Mouse (Mus musculus): ENCODE measurements around the gene F11r.

Gene F11r

DNA sequence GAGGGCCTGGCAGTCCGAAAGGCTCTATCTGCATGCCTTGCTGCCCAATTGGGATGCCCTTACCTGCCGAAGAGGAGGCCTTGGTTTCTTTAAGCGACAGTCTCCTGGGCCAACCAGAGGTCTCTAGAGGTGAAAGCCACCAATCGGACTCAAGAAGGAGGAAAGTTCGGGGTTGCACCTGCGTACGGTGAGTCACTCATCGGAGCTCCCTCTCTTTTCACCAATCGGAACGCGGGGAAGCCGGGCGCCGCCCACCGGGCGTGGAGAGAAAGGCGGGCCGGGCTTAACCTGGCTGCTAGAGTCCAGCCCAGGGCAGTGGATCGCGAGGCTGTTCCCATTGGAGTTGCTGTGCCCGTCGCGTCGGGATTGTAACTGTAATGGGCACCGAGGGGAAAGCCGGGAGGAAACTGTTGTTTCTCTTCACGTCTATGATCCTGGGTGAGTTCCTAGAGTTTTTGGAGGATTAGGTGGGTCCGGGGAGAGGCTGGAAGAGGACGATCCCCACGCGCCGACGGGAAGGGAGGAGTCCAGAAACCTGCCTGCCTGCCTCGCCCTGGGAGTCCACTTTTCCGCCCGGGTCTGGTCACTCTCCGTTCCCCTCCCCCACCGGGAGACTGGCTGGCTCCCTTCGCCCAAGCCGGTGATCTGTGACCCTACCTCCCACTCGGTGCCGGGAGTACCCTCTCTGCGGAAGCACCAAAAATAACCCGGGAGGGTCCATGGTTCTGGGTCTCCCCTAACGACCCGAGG lies at the start of gene F11r:
Gene F11r (plus strand): TSS at position 272 of the 750 bp plus-strand sequence.
- DNase-seq, result peak; percentile 82

DNA sequence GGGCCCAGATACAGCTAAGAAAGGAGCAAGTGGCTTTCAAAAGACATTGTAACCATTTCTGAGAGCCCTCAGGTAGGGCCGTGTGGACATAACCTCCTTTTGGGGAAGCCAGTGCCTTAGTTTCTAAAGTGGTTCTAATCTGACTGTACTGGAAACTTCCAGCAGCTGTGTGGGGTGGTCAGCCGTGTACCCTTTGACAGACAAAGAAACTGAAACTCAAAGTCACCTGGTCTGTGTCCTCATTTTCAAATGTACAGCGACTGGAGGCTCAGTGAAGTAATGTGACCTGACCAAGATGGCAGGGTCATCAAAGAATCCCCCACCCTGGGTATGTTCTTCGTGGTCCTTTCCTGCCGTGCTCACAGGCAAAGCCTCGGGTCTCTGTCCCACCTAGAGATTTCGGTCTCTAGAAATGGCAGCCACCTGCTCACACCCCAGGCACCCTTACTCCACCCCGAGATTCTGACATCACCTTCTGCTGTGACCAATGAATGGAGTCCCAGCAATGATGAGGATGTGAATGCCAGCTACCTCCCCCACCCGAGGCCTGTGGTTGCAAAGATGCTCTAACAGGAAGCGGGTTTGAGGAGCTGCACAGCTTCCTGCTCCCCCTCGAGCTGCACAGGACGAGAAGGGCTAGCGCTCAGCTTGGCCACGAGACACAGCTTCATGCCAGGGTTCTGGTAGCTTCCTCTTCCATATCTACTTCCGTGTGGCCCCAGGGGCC lies 48.8 kb upstream of the F11r start, which contains the start of gene Arhgap30:
Gene Arhgap30 (plus strand): TSS at position 579 of the 727 bp plus-strand sequence.
- DNase-seq, result peak; percentile 64

DNA sequence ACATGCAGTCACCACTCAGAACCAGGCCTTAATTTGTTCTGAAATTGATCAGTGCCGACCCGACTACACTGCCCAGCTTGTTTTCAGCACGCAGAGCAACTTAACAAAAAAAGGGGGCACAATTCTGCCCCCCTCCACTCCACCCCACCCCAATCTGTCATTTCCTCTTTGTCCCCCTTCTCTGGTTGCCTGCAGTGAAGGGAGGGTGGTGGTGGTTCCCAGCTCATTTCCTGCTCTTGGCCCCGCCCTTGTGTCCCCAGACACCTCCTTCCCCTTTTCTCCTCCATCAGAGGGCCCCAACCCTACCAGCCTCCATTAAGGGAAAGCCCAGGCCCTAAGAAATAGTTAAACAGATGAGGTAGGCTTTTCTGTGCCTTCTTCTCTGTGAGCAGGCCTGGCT lies 47.2 kb upstream of the F11r start:
- DNase-seq, result peak; percentile 49

DNA sequence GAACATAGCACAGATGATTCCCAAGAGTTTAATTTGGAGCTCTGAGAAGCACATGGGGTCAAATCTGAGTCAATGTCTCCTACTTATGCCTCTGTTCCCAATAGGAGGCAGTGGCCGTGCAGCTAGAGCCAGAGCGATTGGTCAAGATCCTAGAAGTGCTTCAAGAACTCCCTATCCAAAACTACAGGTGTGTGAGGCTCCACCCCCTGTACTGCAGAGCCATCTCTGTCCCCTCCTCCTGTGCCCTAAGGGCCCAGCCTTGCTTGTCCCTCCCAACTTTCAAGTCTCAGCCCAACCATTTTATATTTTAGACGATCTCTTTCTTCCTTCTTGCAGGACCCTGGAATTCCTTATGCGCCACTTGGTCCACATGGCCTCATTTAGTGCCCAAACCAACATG lies 35.5 kb upstream of the F11r start:
- no peak for DNase-seq

DNA sequence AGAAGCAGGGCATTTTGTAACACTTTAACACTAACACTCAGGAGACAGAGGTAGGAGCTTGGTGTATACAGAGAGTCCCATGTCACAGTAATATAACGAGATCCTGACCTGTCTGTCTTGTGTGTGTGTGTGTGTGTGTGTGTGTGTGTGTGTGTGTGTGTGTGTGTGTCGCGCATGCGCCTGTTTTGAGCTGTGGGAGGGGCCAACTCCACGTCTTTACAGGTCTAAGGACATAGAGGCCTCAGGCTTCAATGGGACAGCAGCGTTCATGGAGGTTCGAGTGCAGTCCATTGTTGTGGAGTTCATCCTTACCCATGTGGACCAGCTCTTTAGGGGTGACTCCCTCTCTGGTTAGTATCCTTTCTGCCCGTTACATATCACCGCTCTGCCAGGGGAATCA lies 34.3 kb upstream of the F11r start:
- DNase-seq, result no peak

DNA sequence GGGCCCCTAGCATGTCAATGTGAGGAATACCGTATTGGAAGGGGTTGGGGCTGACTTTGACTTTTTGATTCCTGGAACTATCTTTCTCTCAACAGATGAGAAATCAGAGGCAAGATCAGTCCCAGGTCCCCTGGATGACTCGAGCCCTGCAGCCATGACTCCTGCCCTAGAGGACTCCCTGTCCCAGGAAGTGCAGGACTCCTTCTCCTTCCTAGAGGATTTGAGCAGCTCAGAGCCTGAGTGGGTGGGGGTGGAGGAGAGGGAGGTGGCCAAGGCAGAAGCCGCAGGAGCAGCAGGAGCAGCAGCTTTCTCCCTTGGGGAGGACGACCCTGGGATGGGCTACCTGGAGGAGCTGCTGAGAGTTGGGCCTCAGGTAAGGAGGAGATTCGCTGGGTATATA lies 30.1 kb upstream of the F11r start:
- no peak for DNase-seq

DNA sequence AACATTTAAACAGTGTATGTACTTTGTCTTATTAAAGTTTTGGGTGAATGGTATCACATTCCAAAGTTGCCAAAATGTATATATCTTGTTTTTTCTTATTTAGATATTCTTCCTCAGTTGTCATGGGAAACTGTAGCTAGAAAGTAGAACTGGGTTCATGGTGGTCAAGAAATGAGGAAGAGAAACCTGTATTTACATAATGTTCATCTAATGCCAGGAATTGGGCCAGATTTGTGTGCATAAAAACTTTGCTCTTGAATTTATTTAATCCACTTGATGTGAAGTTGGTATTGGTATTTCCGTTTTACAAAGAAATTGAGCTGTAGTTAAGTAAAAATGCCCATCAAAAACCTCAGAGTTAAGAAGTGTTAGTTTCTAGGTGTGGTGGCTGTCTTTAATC lies 27.1 kb upstream of the F11r start:
- no peak for DNase-seq

DNA sequence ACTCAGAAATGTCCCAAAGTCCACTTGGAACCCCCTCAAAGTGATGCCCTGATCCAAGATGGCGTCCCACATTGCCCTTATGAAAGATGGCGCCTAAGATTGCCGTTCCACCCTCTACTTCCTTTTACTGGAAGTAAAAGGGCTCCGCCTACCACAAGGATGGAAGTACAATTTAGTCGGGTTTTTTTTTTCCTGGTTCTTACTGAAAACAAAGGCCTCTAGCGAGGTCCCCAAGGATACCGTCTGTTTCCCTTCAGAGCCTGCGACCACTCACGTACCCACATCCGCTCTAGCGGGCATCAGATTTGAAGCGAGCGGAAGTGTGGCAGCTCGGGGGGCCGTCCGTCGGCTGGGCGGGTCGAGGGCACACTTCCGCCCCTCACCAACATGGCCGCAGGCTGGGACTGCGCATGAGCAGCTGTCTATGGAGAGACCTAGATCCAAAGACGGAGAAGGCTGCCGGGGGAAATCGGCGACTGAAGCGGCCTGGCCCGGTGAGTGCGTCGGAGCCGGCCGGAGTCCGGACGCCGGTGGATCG lies 26.3 kb upstream of the F11r start, which contains the start of gene Usf1:
Gene Usf1 (plus strand): TSS at position 367 of the 538 bp plus-strand sequence.
- DNase-seq, result peak; percentile 93

DNA sequence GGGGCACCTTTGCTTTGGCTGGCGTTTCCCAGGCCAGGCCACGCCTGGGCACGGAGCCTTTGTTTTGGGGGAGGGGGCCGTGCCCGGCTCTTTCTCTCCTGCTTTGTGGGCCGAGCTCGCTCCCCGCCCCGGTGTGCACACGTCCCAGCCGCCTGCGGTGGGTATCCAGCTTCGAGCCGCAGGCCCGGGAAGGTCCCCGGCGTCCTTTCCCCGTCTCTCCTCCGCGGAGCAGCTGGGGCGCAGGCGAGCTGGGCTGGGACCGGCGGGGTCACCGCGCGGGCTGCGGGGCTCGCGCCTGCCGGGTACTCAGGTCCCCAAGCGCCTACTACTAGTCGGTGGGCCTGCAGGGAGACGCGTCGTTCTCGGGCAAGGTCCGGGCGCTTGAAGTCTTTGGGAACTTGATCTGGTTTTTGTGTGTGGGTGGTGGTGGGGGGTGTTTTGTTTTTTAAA lies 25.8 kb upstream of the F11r start:
- DNase-seq, result no peak

DNA sequence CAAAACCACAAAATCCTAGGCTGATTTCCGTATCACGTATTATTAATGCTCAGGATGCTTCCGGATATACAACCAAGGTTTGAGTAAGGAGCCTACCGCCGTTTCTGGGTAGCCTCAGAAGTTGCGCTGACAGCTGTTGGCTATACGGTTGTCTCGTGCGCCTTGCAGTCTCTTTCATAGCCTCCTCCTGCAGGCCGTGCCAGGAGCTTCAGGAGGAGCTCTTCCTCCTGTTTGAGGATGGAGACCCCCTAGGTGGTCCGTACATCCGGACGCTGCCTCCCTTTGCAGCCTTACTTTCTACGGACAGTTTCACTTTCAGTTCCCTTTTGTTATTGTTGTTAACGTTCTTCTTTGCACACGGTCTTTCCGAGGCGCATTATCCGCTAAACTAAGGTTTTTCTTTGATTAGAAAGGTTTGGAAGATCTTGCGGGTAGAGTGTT lies 25.3 kb upstream of the F11r start:
- DNase-seq, result peak; percentile 38

DNA sequence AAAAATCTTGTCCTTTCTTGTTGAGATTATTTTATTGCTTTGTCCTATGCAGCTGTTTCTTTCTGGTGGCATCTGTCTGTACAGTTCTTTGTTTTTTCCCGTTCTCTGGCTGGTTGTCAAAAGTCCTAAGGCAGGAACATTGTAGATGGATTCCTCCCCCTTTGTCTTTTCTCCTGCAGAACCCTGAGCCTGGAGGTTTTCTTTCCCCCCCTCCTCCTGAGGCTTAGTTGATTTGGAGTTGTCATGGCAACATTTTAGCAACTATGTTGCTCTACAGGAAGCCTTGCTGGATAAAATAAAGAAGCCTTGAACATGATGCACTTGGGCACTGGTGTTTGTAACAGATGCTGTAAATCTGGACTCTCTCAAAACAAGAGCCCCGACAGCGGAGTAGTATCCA lies 24.9 kb upstream of the F11r start:
- DNase-seq, result no peak

DNA sequence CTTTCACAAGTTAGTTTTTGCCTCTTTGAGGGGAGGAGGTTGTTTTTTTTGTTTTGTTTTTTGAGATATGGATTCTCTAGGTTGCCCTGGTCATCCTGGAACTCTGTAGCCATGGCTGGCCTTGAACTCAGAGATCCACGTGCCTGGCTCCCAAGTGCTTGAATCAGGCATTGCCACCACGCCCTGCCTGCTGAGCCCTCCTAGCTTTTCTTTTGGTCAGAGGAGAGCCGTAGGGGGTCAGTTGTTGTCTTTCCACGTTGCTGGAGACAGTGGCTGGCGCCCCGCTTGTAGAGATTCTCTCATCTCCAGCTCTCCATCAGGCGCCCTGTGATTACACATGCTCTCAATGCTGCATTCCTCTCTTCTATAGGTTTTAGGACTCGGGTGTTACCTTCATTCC lies 23.7 kb upstream of the F11r start:
- no peak for DNase-seq

DNA sequence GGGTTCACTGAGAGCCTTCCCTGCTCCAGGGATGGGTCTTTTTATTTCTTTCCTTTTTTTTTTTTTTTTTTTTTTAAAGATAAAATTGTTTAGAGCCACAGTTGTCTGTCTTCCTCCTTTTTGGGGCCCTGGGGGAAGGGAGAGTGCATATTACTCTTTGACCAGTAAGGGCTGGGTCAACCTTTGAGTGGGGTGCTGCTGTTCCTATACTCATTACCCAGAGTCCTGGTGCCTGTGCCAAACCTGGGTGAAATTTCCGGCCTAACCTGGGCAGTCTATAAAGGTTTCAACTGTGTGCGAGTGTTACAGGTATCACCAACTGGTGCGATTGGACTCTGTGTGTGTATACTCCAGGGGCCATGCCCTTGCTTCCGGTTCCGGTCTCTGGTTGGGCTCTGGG lies 18.7 kb upstream of the F11r start, which contains the start of gene Tstd1:
Gene Tstd1 (plus strand): TSS at position 213 of the 400 bp plus-strand sequence.
- no peak for DNase-seq

DNA sequence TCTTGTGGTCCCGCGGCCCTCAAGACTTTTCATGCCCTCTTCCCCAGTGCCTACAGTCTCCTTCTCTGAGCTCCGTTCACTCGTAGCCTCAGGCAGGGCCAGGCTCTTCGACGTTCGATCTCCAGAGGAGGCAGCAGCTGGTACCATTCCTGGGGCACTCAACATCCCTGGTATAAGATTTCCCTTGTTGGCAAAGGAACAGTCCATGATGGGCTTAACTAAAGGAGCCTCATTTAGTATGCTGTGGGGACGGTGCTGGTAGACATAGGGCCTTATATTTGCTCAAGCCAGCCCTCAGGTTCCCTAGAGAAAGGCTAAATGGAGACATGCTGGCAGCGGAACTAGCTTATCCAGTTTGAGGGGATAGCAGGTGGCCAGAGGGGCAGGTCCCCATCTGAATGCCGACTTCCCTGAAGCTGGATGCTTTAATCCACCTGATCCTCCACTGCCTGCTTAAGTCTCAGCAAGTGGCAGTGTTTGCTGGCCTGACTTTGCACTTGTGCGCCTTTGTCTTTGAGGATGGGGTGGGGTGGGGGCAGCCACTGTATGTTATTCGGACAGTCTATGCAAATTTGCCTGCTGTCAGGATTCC lies 17.9 kb upstream of the F11r start:
- DNase-seq, result no peak

DNA sequence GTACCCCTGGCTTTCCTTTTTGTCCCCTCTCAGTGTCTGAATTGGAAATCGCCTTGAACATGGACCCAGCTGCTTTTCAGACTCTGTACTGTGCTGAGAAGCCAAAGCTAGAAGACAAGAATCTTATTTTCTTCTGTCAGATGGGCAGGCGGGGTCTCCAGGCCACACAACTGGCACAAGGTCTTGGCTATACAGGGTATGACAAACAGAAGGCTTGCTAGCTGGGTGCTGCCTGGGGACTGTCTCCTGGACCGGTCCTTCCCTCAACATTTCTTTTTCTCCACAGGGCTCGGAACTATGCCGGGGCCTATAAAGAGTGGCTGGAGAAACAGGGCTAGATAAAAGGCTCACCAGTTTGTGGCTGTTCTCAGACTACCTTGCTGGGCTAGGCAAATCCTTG lies 17.4 kb upstream of the F11r start:
- no peak for DNase-seq

DNA sequence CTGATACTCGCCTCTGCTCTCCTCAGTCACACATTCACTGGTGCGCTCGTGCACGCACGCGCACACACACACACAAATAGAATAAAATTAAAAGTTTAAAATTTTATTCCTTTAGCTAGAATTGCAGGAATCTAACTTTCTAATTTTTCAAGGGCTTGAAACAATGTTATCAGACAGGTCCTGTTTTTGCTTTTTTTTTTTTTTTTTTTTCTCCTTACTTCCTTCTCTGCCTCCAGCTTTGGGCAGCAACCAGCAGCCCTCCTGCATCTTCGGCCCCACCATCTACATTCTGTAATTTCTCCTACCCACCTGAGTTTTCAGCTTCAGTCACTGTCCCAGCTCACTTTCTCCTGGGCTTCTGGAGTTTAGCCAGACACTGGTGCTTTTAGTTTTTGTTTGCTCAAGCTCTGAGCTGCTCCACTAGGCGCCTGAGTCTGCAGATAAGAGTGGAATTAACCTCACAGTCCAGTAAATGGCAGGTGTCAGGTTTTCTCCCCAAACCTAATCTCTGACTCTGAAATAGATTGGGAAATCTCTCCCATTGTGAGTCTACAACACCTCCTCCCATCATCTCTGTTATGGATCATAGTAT lies 14.7 kb upstream of the F11r start:
- DNase-seq, result no peak

DNA sequence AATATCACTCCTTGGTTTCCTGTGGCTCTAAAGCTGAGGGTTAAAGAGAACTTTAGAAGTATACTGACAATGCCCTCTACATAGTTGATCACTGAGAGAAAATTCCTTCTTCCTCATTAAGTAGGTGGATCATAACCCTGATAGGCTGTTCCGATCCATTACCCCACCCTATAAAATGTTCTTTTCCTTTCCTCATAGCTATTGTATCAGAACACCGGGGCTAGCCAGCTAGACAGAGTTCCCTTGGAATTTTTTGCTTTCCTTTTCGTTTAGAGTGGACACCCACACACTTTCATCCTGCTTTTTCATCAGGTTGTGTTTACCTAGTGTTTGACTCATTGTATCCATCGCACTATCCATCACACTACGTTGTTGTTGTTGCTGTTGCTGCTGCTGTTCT lies 12.7 kb upstream of the F11r start:
- DNase-seq, result no peak

DNA sequence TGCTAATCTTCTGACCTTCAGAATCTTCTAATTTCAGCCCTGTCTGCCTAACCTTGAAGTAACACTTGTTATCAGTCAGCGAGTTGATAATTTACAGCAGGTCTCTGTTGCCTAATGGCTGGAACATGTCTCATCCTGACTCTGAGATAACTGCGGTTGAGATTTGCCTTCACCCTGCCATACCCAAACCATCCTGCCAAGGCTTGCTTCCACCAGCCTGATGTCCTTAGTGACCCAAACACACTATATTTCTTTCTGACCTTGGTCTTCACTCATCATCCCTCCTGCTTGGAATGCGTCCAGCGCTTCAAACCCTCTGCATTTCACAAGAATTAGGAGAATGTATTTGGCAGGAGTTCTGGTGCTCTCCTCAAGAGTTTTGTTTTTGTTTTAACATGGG lies 12.2 kb upstream of the F11r start:
- DNase-seq, result no peak

DNA sequence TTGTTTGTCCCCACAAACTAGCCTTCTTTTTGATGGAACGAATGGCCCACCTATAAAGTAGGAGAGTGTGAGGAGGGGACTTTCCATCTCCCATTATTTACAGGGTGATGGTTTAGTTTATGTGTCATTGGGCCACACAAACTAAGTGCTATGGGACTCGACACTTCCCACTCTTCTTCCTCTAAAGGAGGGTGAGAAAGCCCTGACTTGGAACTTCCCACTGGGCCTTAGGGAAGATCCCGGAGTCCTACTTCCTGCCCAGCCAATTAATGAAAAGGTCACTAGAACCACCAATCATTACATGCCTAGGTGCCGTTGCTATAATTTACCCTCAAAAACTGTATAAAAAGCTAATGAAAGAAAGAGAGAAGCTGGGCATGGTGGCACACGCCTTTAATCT lies 5.2 kb upstream of the F11r start:
- DNase-seq, result no peak

DNA sequence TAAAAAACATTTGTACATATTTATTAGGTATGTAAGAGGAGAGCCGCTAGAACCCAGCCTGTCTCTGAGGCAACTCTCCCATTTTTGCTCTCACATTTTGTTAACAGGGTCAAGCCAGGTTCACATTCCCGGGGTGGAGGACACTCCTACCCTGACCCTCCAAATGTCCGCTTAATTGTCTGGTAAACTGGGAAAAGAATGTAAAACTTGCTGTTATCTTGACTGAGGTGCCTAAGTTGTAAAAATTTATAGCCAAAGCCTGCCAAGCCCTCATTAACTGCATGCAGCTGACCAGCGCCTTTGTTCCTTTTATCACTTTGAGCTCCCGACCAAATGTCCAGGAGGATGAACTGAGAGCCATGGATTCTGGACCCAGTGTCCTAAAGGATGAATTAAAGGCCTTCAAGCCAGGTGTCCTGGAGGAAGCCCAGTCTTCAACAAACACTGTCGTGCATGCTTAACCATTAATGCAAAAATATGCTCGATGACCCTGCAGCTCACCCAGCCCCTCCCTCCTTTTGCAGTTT lies 2.0 kb upstream of the F11r start:
- DNase-seq, result no peak

DNA sequence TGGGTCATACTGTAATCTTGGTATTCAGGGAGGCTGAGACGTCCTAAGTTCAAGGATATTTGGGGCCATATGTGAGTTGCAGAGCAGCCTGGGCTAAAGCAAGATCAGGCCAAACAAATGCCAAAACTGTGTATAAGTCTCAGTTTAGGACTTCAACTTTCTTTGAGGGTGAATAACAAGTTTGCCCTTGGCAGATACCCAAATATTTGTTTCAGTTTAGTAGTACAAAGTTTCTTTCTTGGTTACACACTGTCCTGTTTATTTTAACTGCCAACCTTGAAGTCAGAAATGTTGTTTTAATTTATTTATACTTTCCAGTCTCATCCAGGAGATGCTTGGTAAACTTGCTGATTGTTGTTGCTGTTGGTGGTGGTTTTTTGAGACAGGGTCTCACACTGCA lies 1.4 kb upstream of the F11r start:
- no peak for DNase-seq

DNA sequence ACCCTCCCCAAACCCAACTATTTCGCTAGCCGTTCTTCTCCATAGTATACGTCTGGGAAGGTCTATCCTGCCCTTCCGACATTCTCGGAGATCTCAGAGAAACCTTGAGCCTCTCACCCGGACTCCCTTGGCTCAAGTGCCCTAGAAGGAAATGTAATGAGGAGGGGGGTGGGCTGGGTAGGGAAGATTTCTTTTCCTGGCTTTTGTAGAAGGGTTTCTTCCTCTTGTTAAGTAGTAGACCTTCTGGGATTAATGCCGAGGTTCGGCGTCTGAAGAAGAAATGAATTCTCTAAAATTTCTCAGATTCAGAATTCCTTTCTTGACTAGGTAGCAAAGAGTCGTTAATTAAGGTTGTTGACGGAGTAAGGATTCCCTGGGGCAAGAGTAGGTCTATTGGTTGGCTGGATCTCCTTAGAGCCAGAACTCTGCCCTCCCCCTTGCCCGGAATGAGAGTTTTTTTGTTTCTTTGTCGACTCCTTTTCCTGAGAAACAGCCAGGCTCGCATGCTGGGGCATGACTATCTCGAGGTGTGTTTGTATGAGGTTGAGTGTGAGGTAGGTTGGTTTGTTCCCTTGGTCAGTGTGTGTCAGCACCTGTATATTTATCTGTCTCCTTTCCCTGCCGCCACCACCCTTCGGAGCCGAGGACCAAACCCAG lies 807 bp downstream of the F11r start:
- no peak for DNase-seq
